Mouse (Mus musculus): ENCODE measurements around the gene Soat2. TPM values are rescaled to one million over a fixed set of nuclear protein-coding genes. Genes with fewer than 3 reads are reported as not detected.

The Soat2 gene
- 0.16 and 0.19 TPM in 2 replicates for polyA plus RNA-seq (2014; fragmentation: Nextera tagmentation; extraction: Ambion mirVana)

- 0 out of 2 replicates have a peak, but pooled peaks have one; percentile 44 for ATAC-seq (ENCODE audit: insufficient read depth)
- DNase-seq = peak; percentile 33
- Histone ChIP-seq H3K27me3 (ENCODE audit: insufficient read depth, low read length) (peaks cover 6% of the 10 kb centered on the region), H3K9ac (0 out of 2 replicates have a peak within 1 kb of the TSS, but pooled peaks have one; percentile 10), H3K27ac (ENCODE audit: low read depth) (no peak within 1 kb of the TSS), H3K4me1 (ENCODE audit: insufficient read depth) (peaks cover 5% of the 10 kb centered on the region; the same call in 1 of the 2 replicates), H3K4me2 (peak within 1 kb of the TSS; percentile 38), H3K36me3 (ENCODE audit: insufficient read depth) (no peaks in the 10 kb centered on the region), H3K4me3 (ENCODE audit: low read depth, low read length) (no peak within 1 kb of the TSS), H3K9me3 (ENCODE audit: low read depth, low read length) (no peaks in the 10 kb centered on the region)
- 30% methylated on average over 20 of the region's 20 CpGs for WGBS
- no peak for TF ChIP-seq CTCF (IDR thresholded peaks at IDR 0.05; ENCODE audit: low read depth)
Measured at GRCm38 (mm10) chr15:102150301-102151135, at the start of gene Soat2. Gene Soat2 (plus strand): TSS chr15:102150526.

GRCm38 (mm10) chr15:102100996-102101671, 49.2 kb upstream of the Soat2 start:
- DNase-seq (peak; percentile 78), ATAC-seq (ENCODE audit: insufficient read depth) (peak; percentile 39)
- peak; percentile 51 for TF ChIP-seq CTCF (IDR thresholded peaks at IDR 0.05; ENCODE audit: low read depth)
- H3K27ac ChIP-seq (ENCODE audit: low read depth) = peak overlapping the region; percentile 98
- no peaks in the 10 kb centered on the region for H3K9me3 ChIP-seq (ENCODE audit: low read depth, low read length)
- 10% methylated on average over 10 of the region's 10 CpGs for WGBS
- H3K27me3 ChIP-seq (ENCODE audit: insufficient read depth, low read length) = no peaks in the 10 kb centered on the region
- peaks cover 31% of the 10 kb centered on the region for H3K36me3 ChIP-seq (ENCODE audit: insufficient read depth)
- H3K4me1 ChIP-seq (ENCODE audit: insufficient read depth) = peaks cover 45% of the 10 kb centered on the region
- H3K4me3 ChIP-seq (ENCODE audit: low read depth, low read length) = peak overlapping the region; percentile 48
- H3K9ac ChIP-seq = peak overlapping the region; percentile 58
- H3K4me2 ChIP-seq = peak overlapping the region; percentile 80

- Histone ChIP-seq H3K4me2 (peak overlapping the region; percentile 80), H3K9me3 (ENCODE audit: low read depth, low read length) (no peaks in the 10 kb centered on the region), H3K4me3 (ENCODE audit: low read depth, low read length) (peak overlapping the region; percentile 48), H3K9ac (peak overlapping the region; percentile 64), H3K36me3 (ENCODE audit: insufficient read depth) (peaks cover 33% of the 10 kb centered on the region), H3K27me3 (ENCODE audit: insufficient read depth, low read length) (no peaks in the 10 kb centered on the region), H3K27ac (ENCODE audit: low read depth) (peak overlapping the region; percentile 98), H3K4me1 (ENCODE audit: insufficient read depth) (peaks cover 50% of the 10 kb centered on the region)
- DNase-seq = peak; percentile 88
- 6% methylated on average over 11 of the region's 11 CpGs for WGBS
- TF ChIP-seq CTCF (IDR thresholded peaks at IDR 0.05; ENCODE audit: low read depth) = no peak
- peak; percentile 30 for ATAC-seq (ENCODE audit: insufficient read depth)
Measured at GRCm38 (mm10) chr15:102101672-102102541, 48.4 kb upstream of the Soat2 start.

- peak overlapping the region; percentile 98 for H3K27ac ChIP-seq (ENCODE audit: low read depth)
- H3K4me1 ChIP-seq (ENCODE audit: insufficient read depth) = peaks cover 50% of the 10 kb centered on the region
- no peaks in the 10 kb centered on the region for H3K27me3 ChIP-seq (ENCODE audit: insufficient read depth, low read length)
- H3K9me3 ChIP-seq (ENCODE audit: low read depth, low read length) = no peaks in the 10 kb centered on the region
- H3K36me3 ChIP-seq (ENCODE audit: insufficient read depth) = peaks cover 35% of the 10 kb centered on the region
- H3K4me3 ChIP-seq (ENCODE audit: low read depth, low read length) = peak overlapping the region; percentile 48
- DNase-seq (peak; percentile 72), ATAC-seq (ENCODE audit: insufficient read depth) (0 out of 2 replicates have a peak, but pooled peaks have one; percentile 2)
- WGBS = 5% methylated on average over 6 of the region's 6 CpGs
- H3K4me2 ChIP-seq = peak overlapping the region; percentile 80
- TF ChIP-seq CTCF (IDR thresholded peaks at IDR 0.05; ENCODE audit: low read depth) = 0 out of 2 replicates have a peak, but pooled peaks have one; percentile 1
- peak overlapping the region; percentile 64 for H3K9ac ChIP-seq
Measured at GRCm38 (mm10) chr15:102102548-102103121, 47.7 kb upstream of the Soat2 start.

GRCm38 (mm10) chr15:102103371-102103946, 46.9 kb upstream of the Soat2 start:
- Histone ChIP-seq H3K27me3 (ENCODE audit: insufficient read depth, low read length) (no peaks in the 10 kb centered on the region), H3K4me1 (ENCODE audit: insufficient read depth) (peaks cover 50% of the 10 kb centered on the region), H3K4me2 (peak overlapping the region; percentile 80), H3K36me3 (ENCODE audit: insufficient read depth) (peaks cover 35% of the 10 kb centered on the region), H3K9me3 (ENCODE audit: low read depth, low read length) (no peaks in the 10 kb centered on the region), H3K27ac (ENCODE audit: low read depth) (peak overlapping the region; percentile 98), H3K4me3 (ENCODE audit: low read depth, low read length) (peak overlapping the region; percentile 48), H3K9ac (peak overlapping the region; percentile 64)
- no peak for TF ChIP-seq CTCF (IDR thresholded peaks at IDR 0.05; ENCODE audit: low read depth)
- DNase-seq = peak; percentile 69
- peak; percentile 18; the same call in 1 of the 2 replicates for ATAC-seq (ENCODE audit: insufficient read depth)
- 5% methylated on average over 14 of the region's 14 CpGs for WGBS
